Mouse (Mus musculus) stomach, embryonic 15.5 days (tissue): ENCODE measurements around the gene Ndufb7. TPM values are rescaled to one million over a fixed set of nuclear protein-coding genes. Genes with fewer than 3 reads are reported as not detected.

Experiments
- ATAC-seq: fragments of 200-750 bp; cut with Nextera tagmentation; 2 replicates; pipeline ENCODE4 v1.8.0; 2017; ENCODE audit warnings: low read depth, moderate number of reproducible peaks, moderate TSS enrichment; ENCODE audit not compliant: insufficient read depth, low FRiP score
- H3K27ac ChIP-seq: fragments of 300-500 bp; sonication (generic); 2 replicates; pipeline ENCODE4 v1.5.1; 2015; ENCODE audit warnings: mild to moderate bottlenecking, inconsistent platforms
- H3K27me3 ChIP-seq: fragments of 300-500 bp; sonication (generic); replicated peaks from 2 replicates; pipeline ENCODE4 v1.6.1; 2015; ENCODE audit warnings: inconsistent platforms
- H3K36me3 ChIP-seq: fragments of 300-500 bp; sonication (generic); 2 replicates; pipeline ENCODE4 v1.6.1; 2015; ENCODE audit warnings: inconsistent platforms
- H3K4me1 ChIP-seq: fragments of 300-500 bp; sonication (generic); 2 replicates; pipeline ENCODE4 v1.6.1; 2015; ENCODE audit warnings: inconsistent platforms
- H3K4me2 ChIP-seq: fragments of 300-500 bp; sonication (generic); 2 replicates; pipeline ENCODE4 v1.6.1; 2015; ENCODE audit warnings: mild to moderate bottlenecking, inconsistent platforms
- H3K4me3 ChIP-seq: fragments of 300-500 bp; sonication (generic); replicated peaks from 2 replicates; pipeline ENCODE4 v1.5.1; 2015; ENCODE audit warnings: inconsistent platforms
- H3K9ac ChIP-seq: fragments of 300-500 bp; sonication (generic); 2 replicates; pipeline ENCODE4 v1.6.1; 2015; ENCODE audit warnings: inconsistent platforms
- H3K9me3 ChIP-seq: fragments of 300-500 bp; sonication (generic); 2 replicates; pipeline ENCODE4 v1.6.1; 2016; ENCODE audit warnings: inconsistent platforms
- WGBS: fragments of 180-500 bp; shearing (Covaris S2); methylation state at CpG from one replicate; pipeline ENCODE4 v1.1.7; 2015; 5-methylcytosine and 5-hydroxymethylcytosine counted together
- polyA plus RNA-seq: library from polyadenylated mRNA; unstranded; fragments of >200 nt; fragmentation: Nextera tagmentation; extraction: Ambion mirVana; gene quantifications from 2 replicates; pipeline ENCODE4 v1.2.1, GENCODE M21; 2015

Gene Ndufb7
- polyA plus RNA-seq, 1 experiment from 2014 or later = 333 TPM

- 70% methylated on average over 17 of the region's 17 CpGs for WGBS
- 0 out of 2 replicates have a peak, but pooled peaks cover 2% of the 10 kb centered on the region for H3K36me3 ChIP-seq
- no peak for ATAC-seq
- no peak overlapping the region for H3K4me3 ChIP-seq
- peaks cover 44% of the 10 kb centered on the region for H3K4me1 ChIP-seq
- no peak overlapping the region for H3K4me2 ChIP-seq
- H3K27me3 ChIP-seq = no peaks in the 10 kb centered on the region
- H3K9ac ChIP-seq = no peak overlapping the region
- H3K27ac ChIP-seq = no peak overlapping the region
- H3K9me3 ChIP-seq = no peaks in the 10 kb centered on the region
Observed at GRCm38 (mm10) chr8:83578131-83579055, 11.9 kb downstream of the Ndufb7 start.

DNA sequence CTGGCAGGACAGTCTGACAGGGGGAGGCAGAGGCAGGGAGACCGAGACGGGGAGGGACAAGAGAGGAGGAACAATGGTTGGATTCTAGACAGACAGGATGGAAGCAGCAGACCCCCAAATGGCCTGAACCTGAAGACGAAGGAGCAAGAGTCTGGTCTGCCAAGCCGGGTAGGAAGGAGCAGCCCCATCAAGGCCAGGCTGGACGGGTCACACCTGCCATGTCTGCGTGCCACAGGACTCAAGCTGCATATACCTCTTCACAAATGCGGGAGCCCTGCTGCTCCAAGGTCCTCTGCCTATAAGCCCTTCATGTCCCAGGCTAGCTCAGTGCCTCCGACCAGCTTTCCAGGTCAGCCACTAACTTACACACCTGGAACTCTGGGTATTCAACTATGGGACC, 13.2 kb downstream of the Ndufb7 start:
- ATAC-seq = no peak
- H3K27me3 ChIP-seq = no peaks in the 10 kb centered on the region
- WGBS = 72% methylated on average over 8 of the region's 8 CpGs
- H3K4me2 ChIP-seq = no peak overlapping the region
- H3K4me3 ChIP-seq = no peak overlapping the region
- H3K4me1 ChIP-seq = peaks cover 44% of the 10 kb centered on the region
- no peaks in the 10 kb centered on the region for H3K36me3 ChIP-seq
- no peak overlapping the region for H3K9ac ChIP-seq
- H3K27ac ChIP-seq = no peak overlapping the region
- H3K9me3 ChIP-seq = no peaks in the 10 kb centered on the region

GRCm38 (mm10) chr8:83580826-83581225, 14.4 kb downstream of the Ndufb7 start:
- no peaks in the 10 kb centered on the region for H3K9me3 ChIP-seq
- 85% methylated on average over 8 of the region's 8 CpGs for WGBS
- H3K27me3 ChIP-seq = no peaks in the 10 kb centered on the region
- H3K4me3 ChIP-seq = no peak overlapping the region
- H3K4me1 ChIP-seq = peaks cover 35% of the 10 kb centered on the region
- H3K4me2 ChIP-seq = no peak overlapping the region
- ATAC-seq = no peak
- H3K27ac ChIP-seq = no peak overlapping the region
- H3K9ac ChIP-seq = no peak overlapping the region
- H3K36me3 ChIP-seq = no peaks in the 10 kb centered on the region

- Histone ChIP-seq H3K36me3 (no peaks in the 10 kb centered on the region), H3K27me3 (no peaks in the 10 kb centered on the region), H3K4me1 (peaks cover 24% of the 10 kb centered on the region), H3K4me3 (no peak overlapping the region), H3K4me2 (no peak overlapping the region), H3K27ac (no peak overlapping the region), H3K9ac (no peak overlapping the region), H3K9me3 (no peaks in the 10 kb centered on the region)
- ATAC-seq = no peak
- 81% methylated on average over 8 of the region's 8 CpGs for WGBS
Observed at GRCm38 (mm10) chr8:83582226-83582625, 15.8 kb downstream of the Ndufb7 start.

DNA sequence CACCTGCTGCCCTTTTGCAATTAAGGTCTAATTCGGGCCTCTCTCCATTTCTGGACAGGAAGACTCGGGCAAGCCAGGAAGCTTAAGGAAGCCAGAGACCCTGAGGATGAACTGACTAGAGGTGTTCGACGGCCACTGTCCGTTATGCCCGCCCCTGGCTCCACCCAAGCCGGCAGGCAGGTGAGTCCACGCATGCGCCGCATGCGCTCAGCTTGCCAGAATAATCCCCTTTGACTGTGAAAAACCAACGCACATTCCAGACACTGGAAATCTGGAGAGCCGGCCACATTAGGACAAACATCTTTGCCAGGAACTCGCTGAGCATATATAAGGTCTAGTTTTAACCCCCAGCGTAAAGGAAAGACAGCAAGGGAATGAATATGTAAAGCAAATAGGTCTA, 16.8 kb downstream of the Ndufb7 start:
- H3K27me3 ChIP-seq = no peaks in the 10 kb centered on the region
- no peak overlapping the region for H3K9ac ChIP-seq
- H3K9me3 ChIP-seq = no peaks in the 10 kb centered on the region
- no peaks in the 10 kb centered on the region for H3K36me3 ChIP-seq
- no peak overlapping the region for H3K4me3 ChIP-seq
- WGBS = 87% methylated on average over 15 of the region's 15 CpGs
- no peak overlapping the region for H3K27ac ChIP-seq
- peaks cover 18% of the 10 kb centered on the region for H3K4me1 ChIP-seq
- H3K4me2 ChIP-seq = no peak overlapping the region
- no peak for ATAC-seq

DNA sequence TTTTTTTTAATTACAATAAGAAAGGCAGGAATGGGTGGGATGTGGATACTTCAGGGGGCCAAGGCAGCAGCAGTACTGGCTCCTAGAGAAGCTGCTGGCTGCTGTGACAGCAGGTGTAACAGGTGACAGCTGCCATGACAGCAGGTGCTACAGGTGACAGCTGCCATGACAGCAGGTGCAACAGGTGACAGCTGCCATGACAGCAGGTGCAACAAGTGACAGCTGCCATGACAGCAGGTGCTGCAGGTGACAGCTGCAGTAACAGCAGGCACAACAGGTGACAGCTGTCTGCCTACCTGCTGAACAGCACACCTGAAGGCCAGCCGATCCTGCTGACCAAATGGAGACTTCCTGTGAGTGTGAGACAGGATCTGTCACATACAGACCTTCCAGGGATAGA, 18.3 kb downstream of the Ndufb7 start:
- no peak overlapping the region for H3K9ac ChIP-seq
- H3K4me1 ChIP-seq = 0 out of 2 replicates have a peak, but pooled peaks cover 6% of the 10 kb centered on the region
- H3K27me3 ChIP-seq = no peaks in the 10 kb centered on the region
- H3K36me3 ChIP-seq = no peaks in the 10 kb centered on the region
- no peak overlapping the region for H3K4me3 ChIP-seq
- no peak overlapping the region for H3K27ac ChIP-seq
- 79% methylated on average over 1 of the region's 1 CpGs for WGBS
- no peaks in the 10 kb centered on the region for H3K9me3 ChIP-seq
- no peak overlapping the region for H3K4me2 ChIP-seq
- ATAC-seq = no peak

DNA sequence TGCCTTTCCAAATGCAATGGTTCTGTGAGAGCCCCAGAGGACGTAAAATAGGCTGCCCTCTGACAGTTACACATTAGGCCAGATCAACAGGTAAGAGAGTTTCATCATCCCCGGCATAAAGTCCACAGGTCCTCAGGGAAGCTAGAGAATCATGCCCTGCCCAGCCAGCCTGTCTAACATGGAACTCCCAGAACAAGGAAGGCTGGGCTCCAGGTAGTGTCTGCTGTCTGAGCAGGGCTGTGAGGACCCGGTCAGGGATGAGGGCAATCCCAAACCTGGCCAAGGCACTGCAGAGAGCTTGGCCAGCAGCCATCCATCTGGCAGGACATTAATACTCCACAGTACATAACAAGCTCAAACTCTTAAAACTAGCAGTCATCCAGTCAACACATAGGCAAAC, 18.9 kb downstream of the Ndufb7 start:
- no peaks in the 10 kb centered on the region for H3K27me3 ChIP-seq
- ATAC-seq = no peak
- 66% methylated on average over 3 of the region's 3 CpGs for whole genome bisulfite sequencing
- no peaks in the 10 kb centered on the region for H3K36me3 ChIP-seq
- H3K9ac ChIP-seq = no peak overlapping the region
- H3K27ac ChIP-seq = no peak overlapping the region
- H3K9me3 ChIP-seq = no peaks in the 10 kb centered on the region
- H3K4me3 ChIP-seq = no peak overlapping the region
- no peak overlapping the region for H3K4me2 ChIP-seq
- H3K4me1 ChIP-seq = 0 out of 2 replicates have a peak, but pooled peaks cover 6% of the 10 kb centered on the region

DNA sequence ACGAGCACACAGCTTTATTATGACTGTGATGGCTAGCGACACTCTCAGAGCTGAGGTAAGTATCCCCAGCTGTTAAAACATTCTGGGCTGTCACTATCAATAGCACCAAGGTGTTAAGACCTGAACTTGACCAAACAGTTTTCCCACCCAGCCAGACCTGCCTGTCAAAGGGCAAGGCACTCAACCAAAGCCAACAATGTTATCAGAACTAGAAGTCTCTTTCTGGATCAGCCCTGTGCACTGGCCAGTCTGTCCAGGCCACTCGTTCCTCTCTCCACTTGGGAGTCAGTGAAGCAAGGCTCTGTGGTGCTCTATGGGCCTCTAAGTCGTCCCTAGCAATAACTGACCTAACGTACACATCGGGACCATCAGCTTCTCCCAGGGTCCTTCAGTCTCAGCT, 21.2 kb downstream of the Ndufb7 start:
- peaks cover 9% of the 10 kb centered on the region for H3K4me1 ChIP-seq
- no peaks in the 10 kb centered on the region for H3K27me3 ChIP-seq
- H3K4me3 ChIP-seq = no peak overlapping the region
- no peak overlapping the region for H3K9ac ChIP-seq
- H3K9me3 ChIP-seq = no peaks in the 10 kb centered on the region
- no peaks in the 10 kb centered on the region for H3K36me3 ChIP-seq
- H3K4me2 ChIP-seq = no peak overlapping the region
- H3K27ac ChIP-seq = no peak overlapping the region
- no peak for ATAC-seq
- WGBS = 64% methylated on average over 6 of the region's 6 CpGs

DNA sequence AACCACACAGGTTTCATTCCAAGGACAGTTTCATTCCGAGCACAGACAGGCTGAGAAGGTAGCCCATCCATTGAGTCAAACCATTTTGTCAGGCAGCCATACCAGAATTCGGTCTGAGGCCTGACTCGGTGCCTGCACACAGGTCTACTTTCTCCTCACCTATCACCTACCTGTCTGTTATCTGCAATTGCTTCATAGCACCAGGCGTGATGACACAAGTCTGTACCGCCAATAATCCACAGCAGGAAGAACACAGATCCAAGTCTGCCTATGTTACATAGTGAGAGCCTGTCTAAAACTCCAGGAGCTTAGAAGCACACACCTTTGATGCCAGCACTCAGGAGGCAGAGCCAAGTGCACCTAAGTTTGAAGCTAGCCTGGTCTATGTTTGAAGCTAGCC, 22.4 kb downstream of the Ndufb7 start:
- Histone ChIP-seq H3K27me3 (no peaks in the 10 kb centered on the region), H3K27ac (no peak overlapping the region), H3K4me1 (peaks cover 16% of the 10 kb centered on the region), H3K9me3 (no peaks in the 10 kb centered on the region), H3K4me3 (no peak overlapping the region), H3K9ac (no peak overlapping the region), H3K4me2 (no peak overlapping the region), H3K36me3 (no peaks in the 10 kb centered on the region)
- 88% methylated on average over 5 of the region's 5 CpGs for WGBS
- ATAC-seq = no peak

DNA sequence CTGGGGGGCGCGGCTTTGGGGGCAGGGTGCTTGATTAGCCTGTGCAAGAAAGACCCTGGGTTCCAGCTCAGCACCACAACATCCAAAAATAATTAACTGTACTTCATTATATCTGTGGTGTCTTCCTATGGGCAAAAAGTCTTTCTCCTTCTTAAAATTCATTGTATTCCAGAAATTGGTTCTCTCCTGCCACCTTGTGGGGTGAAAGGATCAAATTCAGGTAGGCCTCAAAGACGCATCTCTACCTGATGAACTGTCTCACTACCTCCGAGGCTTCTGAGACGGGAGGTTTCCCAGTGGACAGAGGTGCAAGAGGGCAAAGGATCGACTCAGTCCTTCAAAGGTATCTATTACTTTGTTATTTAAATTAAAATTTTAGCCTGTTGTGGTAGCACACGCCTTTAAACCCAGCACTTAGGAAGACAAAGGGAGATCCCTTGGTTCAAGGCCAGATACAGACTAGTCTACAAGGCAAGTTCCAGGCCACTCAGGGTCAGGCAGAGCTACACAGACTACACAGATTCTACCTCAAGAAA, 24.1 kb downstream of the Ndufb7 start:
- Histone ChIP-seq H3K27me3 (no peaks in the 10 kb centered on the region), H3K4me1 (peaks cover 16% of the 10 kb centered on the region), H3K27ac (no peak overlapping the region), H3K36me3 (no peaks in the 10 kb centered on the region), H3K9me3 (no peaks in the 10 kb centered on the region), H3K4me2 (no peak overlapping the region), H3K4me3 (no peak overlapping the region), H3K9ac (no peak overlapping the region)
- ATAC-seq = no peak
- WGBS = 78% methylated on average over 7 of the region's 7 CpGs

- ATAC-seq = no peak
- Histone ChIP-seq H3K9ac (no peak overlapping the region), H3K9me3 (no peaks in the 10 kb centered on the region), H3K4me3 (peak overlapping the region; percentile 64), H3K36me3 (no peaks in the 10 kb centered on the region), H3K27me3 (no peaks in the 10 kb centered on the region), H3K4me2 (peak overlapping the region; percentile 88), H3K27ac (no peak overlapping the region), H3K4me1 (peaks cover 16% of the 10 kb centered on the region)
- WGBS = 66% methylated on average over 3 of the region's 3 CpGs
Observed at GRCm38 (mm10) chr8:83592682-83593081, 26.2 kb downstream of the Ndufb7 start.

GRCm38 (mm10) chr8:83593325-83594166, 27.1 kb downstream of the Ndufb7 start:
- no peaks in the 10 kb centered on the region for H3K9me3 ChIP-seq
- H3K4me1 ChIP-seq = peaks cover 16% of the 10 kb centered on the region
- peak overlapping the region; percentile 88 for H3K4me2 ChIP-seq
- no peak for ATAC-seq
- peak overlapping the region; percentile 90 for H3K27ac ChIP-seq
- H3K36me3 ChIP-seq = no peaks in the 10 kb centered on the region
- H3K27me3 ChIP-seq = no peaks in the 10 kb centered on the region
- H3K4me3 ChIP-seq = peak overlapping the region; percentile 64
- WGBS = 3% methylated on average over 22 of the region's 22 CpGs
- peak overlapping the region; percentile 82 for H3K9ac ChIP-seq
